In genomic region chr5:140705501-140706171, GRCm38 (mm10) we compare ENCODE assay signal across 8 mouse cellular contexts. TPM values are rescaled to one million over a fixed set of nuclear protein-coding genes. Genes with fewer than 3 reads are reported as not detected.
DNase-seq lines count a peak whose midpoint lies in the region; ATAC-seq and TF ChIP-seq lines count a peak whose summit lies in the region.

No protein-coding gene starts in this region.

- H3K27ac ChIP-seq in forebrain, embryonic 15.5 days (replicated peaks): peak overlapping the region; percentile 88
- H3K27ac ChIP-seq in kidney, embryonic 15.5 days: peak overlapping the region; percentile 86
- peak overlapping the region; percentile 5; the same call in 1 of the 2 replicates for H3K27ac ChIP-seq in midbrain, embryonic 12.5 days (replicated peaks)

- peaks cover 10% of the 10 kb centered on the region for H3K79me3 ChIP-seq in C2C12 (ENCODE audit: low read depth)

- no peaks in the 10 kb centered on the region for H3K9me3 ChIP-seq in forebrain, embryonic 15.5 days
- no peaks in the 10 kb centered on the region for H3K9me3 ChIP-seq in kidney, embryonic 15.5 days (replicated peaks)
- no peaks in the 10 kb centered on the region for H3K9me3 ChIP-seq in midbrain, embryonic 12.5 days

- peak overlapping the region; percentile 70 for H3K9ac ChIP-seq in forebrain, embryonic 15.5 days (replicated peaks)
- peak overlapping the region; percentile 71 for H3K9ac ChIP-seq in kidney, embryonic 15.5 days
- peak overlapping the region; percentile 79 for H3K9ac ChIP-seq in midbrain, embryonic 12.5 days (replicated peaks)

- H3K4me2 ChIP-seq in forebrain, embryonic 15.5 days (replicated peaks): peak overlapping the region; percentile 75
- H3K4me2 ChIP-seq in kidney, embryonic 15.5 days: peak overlapping the region; percentile 82
- H3K4me2 ChIP-seq in midbrain, embryonic 12.5 days (replicated peaks): peak overlapping the region; percentile 85

- no peaks in the 10 kb centered on the region for H3K27me3 ChIP-seq in C2C12 (ENCODE audit: control insufficient read depth, insufficient read depth, insufficient read length)
- no peaks in the 10 kb centered on the region for H3K27me3 ChIP-seq in forebrain, embryonic 15.5 days
- H3K27me3 ChIP-seq in kidney, embryonic 15.5 days: no peaks in the 10 kb centered on the region
- no peaks in the 10 kb centered on the region for H3K27me3 ChIP-seq in midbrain, embryonic 12.5 days

- H3K4me3 ChIP-seq in C2C12 (ENCODE audit: insufficient read depth, poor library complexity, severe bottlenecking): peak overlapping the region; percentile 63
- H3K4me3 ChIP-seq in forebrain, embryonic 15.5 days: peak overlapping the region; percentile 72
- peak overlapping the region; percentile 64 for H3K4me3 ChIP-seq in kidney, embryonic 15.5 days (replicated peaks)
- H3K4me3 ChIP-seq in midbrain, embryonic 12.5 days: peak overlapping the region; percentile 59

- peak overlapping the region; percentile 69 for H3ac ChIP-seq in C2C12 (ENCODE audit: control insufficient read depth, insufficient read length, low read depth)

- WGBS in forebrain, embryonic 15.5 days: 67% methylated on average over 7 of the region's 7 CpGs
- WGBS in kidney, embryonic 15.5 days: 47% methylated on average over 7 of the region's 7 CpGs
- WGBS in midbrain, embryonic 12.5 days: 64% methylated on average over 7 of the region's 7 CpGs

- no peak for TF ChIP-seq CTCF in C2C12 (IDR thresholded peaks at IDR 0.05; ENCODE audit: control insufficient read depth, insufficient read depth, insufficient read length)

- no peak for ATAC-seq in forebrain, embryonic 15.5 days (replicated peaks)
- no peak for ATAC-seq in kidney, embryonic 15.5 days (replicated peaks; ENCODE audit: low FRiP score)
- no peak for ATAC-seq in midbrain, embryonic 12.5 days (ENCODE audit: low FRiP score, low read depth)

- H3K79me2 ChIP-seq in C2C12 (ENCODE audit: control insufficient read depth, insufficient read depth): peaks cover 31% of the 10 kb centered on the region

- peaks cover 15% of the 10 kb centered on the region for H3K36me3 ChIP-seq in C2C12 (ENCODE audit: control insufficient read depth, insufficient read depth)
- peaks cover 18% of the 10 kb centered on the region for H3K36me3 ChIP-seq in forebrain, embryonic 15.5 days
- peaks cover 31% of the 10 kb centered on the region for H3K36me3 ChIP-seq in kidney, embryonic 15.5 days
- peaks cover 22% of the 10 kb centered on the region for H3K36me3 ChIP-seq in midbrain, embryonic 12.5 days

- peak; percentile 56 for DNase-seq in 416B (ENCODE audit: low read depth)
- no peak for DNase-seq in layer of hippocampus, postnatal 10 days (ENCODE audit: low spot score in 2 of 2)
- no peak for DNase-seq in frontal cortex, postnatal 10 days (ENCODE audit: low spot score in 2 of 2)
- DNase-seq in layer of hippocampus, postnatal 36 days: no peak

- peaks cover 38% of the 10 kb centered on the region for H3K4me1 ChIP-seq in forebrain, embryonic 15.5 days
- H3K4me1 ChIP-seq in kidney, embryonic 15.5 days: peaks cover 38% of the 10 kb centered on the region
- peaks cover 27% of the 10 kb centered on the region for H3K4me1 ChIP-seq in midbrain, embryonic 12.5 days

TF ChIP-seq in C2C12, 6 proteins besides CTCF, POLR2A, EP300 and RAD21:
- TF ChIP-seq CEBPB (IDR thresholded peaks at IDR 0.05; ENCODE audit: low read depth) (no peak), USF1 (IDR thresholded peaks at IDR 0.05; ENCODE audit: low read depth) (no peak), MYOG (IDR thresholded peaks at IDR 0.05; ENCODE audit: control insufficient read depth, extremely low read depth, insufficient read length) (no peak), MYOD1 (IDR thresholded peaks at IDR 0.05; ENCODE audit: control insufficient read depth, insufficient read length, low read depth) (no peak), FOSL1 (IDR thresholded peaks at IDR 0.05; ENCODE audit: insufficient read depth, low read length, poor library complexity, severe bottlenecking) (no peak), MAX (IDR thresholded peaks at IDR 0.05) (no peak)

RNA-seq across cellular contexts. Expression of gene Brat1, which starts 0.8 kb away (rescaled TPM):
- polyA plus RNA-seq in C2C12 (2012; fragmentation: generic; extraction: Trizol): 9.4 TPM
- polyA plus RNA-seq in forebrain, embryonic 15.5 days (2015; fragmentation: Nextera tagmentation; extraction: Ambion mirVana): 26.3 and 28.2 TPM in 2 replicates
- 21.5 and 25.0 TPM in 2 replicates for polyA plus RNA-seq in kidney, embryonic 15.5 days (2015; fragmentation: Nextera tagmentation; extraction: Ambion mirVana)
- 22.2 TPM in 2 replicates for polyA plus RNA-seq in midbrain, embryonic 12.5 days (2016; fragmentation: Nextera tagmentation; extraction: Ambion mirVana)
- 10 to 100 TPM; 27.6 to 28.5 TPM for total RNA-seq in layer of hippocampus, postnatal 10 days (2021)
- 10 to 100 TPM; 19.5 to 21.0 TPM for total RNA-seq in layer of hippocampus, postnatal 36 days (2021)

RNA-seq across cellular contexts. Expression of gene Iqce, which starts 3.5 kb away (rescaled TPM):
- 7.5 TPM for polyA plus RNA-seq in C2C12 (2012; fragmentation: generic; extraction: Trizol)
- 22.2 and 25.1 TPM in 2 replicates for polyA plus RNA-seq in forebrain, embryonic 15.5 days (2015; fragmentation: Nextera tagmentation; extraction: Ambion mirVana)
- polyA plus RNA-seq in kidney, embryonic 15.5 days (2015; fragmentation: Nextera tagmentation; extraction: Ambion mirVana): 25.7 and 29.3 TPM in 2 replicates
- 26.9 and 29.3 TPM in 2 replicates for polyA plus RNA-seq in midbrain, embryonic 12.5 days (2016; fragmentation: Nextera tagmentation; extraction: Ambion mirVana)
- total RNA-seq in layer of hippocampus, postnatal 10 days (2021): 10 to 100 TPM; 53.7 to 54.5 TPM
- 10 to 100 TPM; 48.7 to 66.2 TPM for total RNA-seq in layer of hippocampus, postnatal 36 days (2021)

RNA-seq across cellular contexts. Expression of gene Amz1, which starts 18.3 kb away (rescaled TPM):
- 0.43 TPM for polyA plus RNA-seq in C2C12 (2012; fragmentation: generic; extraction: Trizol)
- polyA plus RNA-seq in forebrain, embryonic 15.5 days (2015; fragmentation: Nextera tagmentation; extraction: Ambion mirVana): 4.4 and 5.3 TPM in 2 replicates
- polyA plus RNA-seq in kidney, embryonic 15.5 days (2015; fragmentation: Nextera tagmentation; extraction: Ambion mirVana): 2.1 TPM in 2 replicates
- polyA plus RNA-seq in midbrain, embryonic 12.5 days (2016; fragmentation: Nextera tagmentation; extraction: Ambion mirVana): 1.1 and 1.3 TPM in 2 replicates
- 10 to 100 TPM; 27.1 to 28.8 TPM for total RNA-seq in layer of hippocampus, postnatal 10 days (2021)
- total RNA-seq in layer of hippocampus, postnatal 36 days (2021): 10 to 100 TPM; 12.1 to 13.0 TPM

RNA-seq across cellular contexts. Expression of gene Ttyh3, which starts 56.8 kb away (rescaled TPM):
- polyA plus RNA-seq in C2C12 (2012; fragmentation: generic; extraction: Trizol): 46.0 TPM
- polyA plus RNA-seq in forebrain, embryonic 15.5 days (2015; fragmentation: Nextera tagmentation; extraction: Ambion mirVana): 78.9 and 85.5 TPM in 2 replicates
- 32.3 and 39.9 TPM in 2 replicates for polyA plus RNA-seq in kidney, embryonic 15.5 days (2015; fragmentation: Nextera tagmentation; extraction: Ambion mirVana)
- 68.8 and 71.0 TPM in 2 replicates for polyA plus RNA-seq in midbrain, embryonic 12.5 days (2016; fragmentation: Nextera tagmentation; extraction: Ambion mirVana)
- 100 to 1,000 TPM; 371 to 388 TPM for total RNA-seq in layer of hippocampus, postnatal 10 days (2021)
- total RNA-seq in layer of hippocampus, postnatal 36 days (2021): 100 to 1,000 TPM; 191 to 221 TPM

Comparison
In these comparisons a context has a peak if more than half of its experiments do, and no peak if none do; other contexts are left out.
1. H3K27ac ChIP-seq: peak in every context shown above with its lines; median percentile 88 in forebrain, embryonic 15.5 days; 86 in kidney, embryonic 15.5 days; 5 in midbrain, embryonic 12.5 days.